Mouse (Mus musculus) liver, postnatal 0 days (tissue): Measurements from ENCODE around the gene Rprd1b.

ENCODE experiments used
- CTCF ChIP-seq: sonication (generic); IDR thresholded peaks from 2 replicates; pipeline ENCODE4 v1.5.1; 2016; ENCODE audit warnings: antibody characterized with exemption, low read depth
- EP300 ChIP-seq: IDR thresholded peaks from 2 replicates; pipeline ENCODE4 v1.6.1; 2016; ENCODE audit warnings: antibody characterized with exemption, low read depth, mild to moderate bottlenecking

DNA sequence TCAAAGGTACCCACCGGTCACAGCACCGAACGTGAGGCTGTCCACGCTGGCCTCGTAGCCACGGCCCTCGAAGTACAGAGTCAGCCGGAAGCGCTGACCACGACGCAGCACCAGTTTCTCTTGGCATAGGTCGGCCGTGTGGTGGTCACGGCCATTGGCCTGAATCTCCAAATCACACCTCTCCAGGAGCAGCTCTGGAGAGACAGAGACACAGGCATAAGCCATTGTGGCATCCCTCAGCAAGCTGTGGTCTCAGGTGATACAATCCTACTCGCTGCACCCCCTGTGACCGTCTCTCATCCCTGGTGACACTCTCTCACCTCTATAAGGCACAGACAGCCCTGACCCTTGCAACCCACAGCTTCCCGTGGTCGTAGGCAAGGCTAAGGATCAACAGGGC is 114.7 kb downstream of the Rprd1b start:
- no peak for TF ChIP-seq EP300
- TF ChIP-seq CTCF, result no peak
